Mouse (Mus musculus) erythroid progenitor cell, adult 5-6 weeks (primary cell): ENCODE measurements around the gene Ets1. TPM values are rescaled to one million over a fixed set of nuclear protein-coding genes. Genes with fewer than 3 reads are reported as not detected.
A peak's percentile ranks its signal among the peaks of the same experiment; 100 is the strongest.

ENCODE experiments used
- ATAC-seq: replicated peaks from 2 replicates; pipeline ENCODE4 v1.8.0; 2016; ENCODE audit warnings: moderate number of reproducible peaks, mild to moderate bottlenecking, moderate TSS enrichment, inconsistent platforms; ENCODE audit not compliant: poor library complexity, low FRiP score, severe bottlenecking
- total RNA-seq, 2 experiments: library from RNA; stranded (forward) in 1 of 2; stranded (reverse) in 1 of 2; fragments of 150-400 nt in 1 of 2; fragments of 186-747, 209-891 nt in 1 of 2; gene quantifications; 2 replicates each; pipeline versions ENCODE4 v1.2.3 to v1.2.4; 2015 to 2017; ENCODE audit warnings: low replicate concordance in 2 of 2

The Ets1 gene
- total RNA-seq, 2 experiments from 2014 or later = 22.3 to 23.1 TPM

GRCm38 (mm10) chr9:32691151-32691925 lies 55.3 kb downstream of the Ets1 start:
- ATAC-seq = no peak

DNA sequence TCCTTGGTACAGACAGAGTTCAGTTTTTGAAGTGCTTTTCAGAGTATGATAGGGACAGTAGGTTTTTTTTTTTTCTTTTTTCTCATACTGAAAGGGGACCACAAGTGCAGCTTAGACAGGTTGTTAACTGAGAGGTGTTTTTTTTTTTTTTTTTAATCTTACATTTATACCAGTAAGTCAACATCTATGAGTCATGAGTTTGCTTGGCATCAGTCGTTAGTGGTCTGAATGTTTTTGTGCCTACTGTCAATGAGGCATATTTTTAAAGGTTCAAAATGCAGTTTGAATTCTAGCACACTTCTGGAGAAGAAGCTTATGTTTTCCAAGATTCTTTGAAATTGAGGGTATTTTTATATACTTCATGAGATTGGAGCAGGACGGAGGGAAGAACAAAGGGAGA lies 56.9 kb downstream of the Ets1 start:
- no peak for ATAC-seq

- no peak for ATAC-seq
Measured at GRCm38 (mm10) chr9:32693411-32693810, 57.4 kb downstream of the Ets1 start.

- no peak for ATAC-seq
Measured at GRCm38 (mm10) chr9:32694111-32694824, 58.2 kb downstream of the Ets1 start.

- no peak for ATAC-seq
Measured at GRCm38 (mm10) chr9:32694916-32695490, 59.0 kb downstream of the Ets1 start.

GRCm38 (mm10) chr9:32695492-32696190 lies 59.6 kb downstream of the Ets1 start:
- ATAC-seq = peak; percentile 95

GRCm38 (mm10) chr9:32696259-32696658 lies 60.2 kb downstream of the Ets1 start:
- no peak for ATAC-seq

DNA sequence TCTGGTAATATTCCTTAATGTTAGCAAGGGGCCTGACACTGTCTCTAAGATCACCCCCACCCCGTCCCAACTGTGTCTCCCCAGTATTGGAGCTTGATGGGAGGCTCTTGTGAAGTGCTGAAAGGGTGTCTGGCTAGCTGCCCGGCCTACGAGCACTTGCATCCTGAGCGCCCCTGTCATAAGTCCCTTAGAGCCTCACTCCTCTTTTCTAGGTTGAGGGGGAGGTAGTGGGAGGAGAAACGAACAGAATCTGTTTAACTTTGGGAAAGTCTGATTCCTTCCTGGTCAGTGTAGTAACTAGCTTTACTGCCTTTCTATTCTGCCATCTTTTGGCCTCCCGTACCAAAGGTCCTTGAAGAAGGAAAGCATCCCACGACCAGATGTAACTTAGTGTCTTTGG lies 60.7 kb downstream of the Ets1 start:
- ATAC-seq = no peak

DNA sequence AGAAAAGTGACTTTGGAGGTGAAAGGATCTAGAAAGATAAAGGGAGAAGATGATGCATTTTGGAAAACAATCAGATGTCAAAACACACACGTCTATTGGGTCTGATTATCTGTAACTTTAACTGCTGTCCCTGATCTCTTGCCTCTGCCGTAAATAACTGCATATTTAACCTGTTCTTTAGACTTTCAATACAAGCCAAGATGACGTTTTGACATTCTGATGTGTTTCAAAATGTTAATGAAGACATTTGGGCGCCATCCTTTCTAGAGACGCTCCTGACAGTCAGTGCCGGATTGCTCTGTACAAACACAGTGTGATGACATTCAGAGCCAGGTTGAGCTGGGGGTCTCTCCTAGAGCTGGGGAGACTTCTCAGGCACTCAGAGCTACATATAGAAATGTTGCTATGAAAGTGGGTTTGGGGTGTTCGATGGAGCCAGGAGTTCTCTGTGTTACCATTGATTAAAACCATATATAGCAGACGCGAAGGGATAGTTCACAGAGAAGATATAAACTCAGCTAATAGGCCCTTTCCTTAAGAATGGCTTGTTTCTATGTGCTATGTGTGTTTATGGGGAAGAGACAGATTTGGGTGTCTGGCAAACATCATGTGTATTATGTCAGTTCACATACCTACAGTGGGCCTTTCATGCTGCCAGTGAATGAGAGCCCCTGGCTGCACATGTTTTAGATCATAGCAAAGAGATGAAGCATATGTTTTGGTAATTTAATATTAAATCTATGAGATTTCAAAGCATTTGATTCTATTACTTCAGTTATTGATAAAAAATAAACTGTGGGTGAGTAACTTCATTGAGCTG lies 61.5 kb downstream of the Ets1 start:
- ATAC-seq = no peak

DNA sequence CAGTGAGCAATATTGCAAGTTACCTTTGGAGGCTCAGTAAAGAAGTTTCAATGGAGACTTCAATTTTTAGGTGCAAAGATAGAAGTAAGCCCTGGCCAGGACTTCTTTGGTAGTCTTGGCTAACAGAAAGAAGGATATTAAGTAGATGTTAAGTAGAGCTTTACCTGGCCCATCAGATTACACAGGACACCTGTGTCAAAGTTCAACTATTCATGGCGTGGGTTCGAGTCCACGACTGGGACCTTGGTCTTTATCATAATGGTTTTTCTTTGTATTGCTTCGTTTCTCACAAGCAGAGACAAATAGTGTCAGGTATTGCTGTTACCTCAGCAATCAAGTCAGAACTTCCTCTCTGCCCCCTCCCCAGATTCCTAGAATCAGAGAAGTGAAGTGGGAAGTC lies 62.7 kb downstream of the Ets1 start:
- no peak for ATAC-seq

DNA sequence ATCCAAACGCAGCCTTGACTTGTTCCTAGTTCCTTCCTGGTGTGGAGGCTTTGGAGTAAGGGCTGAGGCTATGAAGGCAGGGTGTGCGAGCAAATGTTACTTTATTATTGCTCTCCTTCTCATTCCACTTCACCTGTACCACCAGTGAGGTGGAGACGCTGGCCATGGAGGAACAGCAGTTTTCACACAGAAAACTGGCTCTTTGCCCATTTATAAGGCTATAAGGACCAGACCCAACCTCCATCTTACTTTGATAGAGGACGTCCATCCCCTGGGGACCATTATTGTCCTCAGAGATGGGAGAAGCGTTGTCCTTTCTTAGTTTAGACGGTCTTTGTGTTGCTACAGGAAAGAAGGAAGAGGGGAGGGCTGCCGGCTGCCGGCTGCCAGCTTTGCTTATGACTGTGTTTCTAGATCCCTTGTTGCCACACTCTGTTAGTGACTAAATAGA lies 63.4 kb downstream of the Ets1 start:
- ATAC-seq = no peak

GRCm38 (mm10) chr9:32700091-32700905 lies 64.3 kb downstream of the Ets1 start:
- no peak for ATAC-seq

- no peak for ATAC-seq
Measured at GRCm38 (mm10) chr9:32701126-32701997, 65.3 kb downstream of the Ets1 start.

- no peak for ATAC-seq
Measured at GRCm38 (mm10) chr9:32701998-32702305, 65.9 kb downstream of the Ets1 start.

- ATAC-seq = no peak
Measured at GRCm38 (mm10) chr9:32702836-32703395, 66.9 kb downstream of the Ets1 start.

DNA sequence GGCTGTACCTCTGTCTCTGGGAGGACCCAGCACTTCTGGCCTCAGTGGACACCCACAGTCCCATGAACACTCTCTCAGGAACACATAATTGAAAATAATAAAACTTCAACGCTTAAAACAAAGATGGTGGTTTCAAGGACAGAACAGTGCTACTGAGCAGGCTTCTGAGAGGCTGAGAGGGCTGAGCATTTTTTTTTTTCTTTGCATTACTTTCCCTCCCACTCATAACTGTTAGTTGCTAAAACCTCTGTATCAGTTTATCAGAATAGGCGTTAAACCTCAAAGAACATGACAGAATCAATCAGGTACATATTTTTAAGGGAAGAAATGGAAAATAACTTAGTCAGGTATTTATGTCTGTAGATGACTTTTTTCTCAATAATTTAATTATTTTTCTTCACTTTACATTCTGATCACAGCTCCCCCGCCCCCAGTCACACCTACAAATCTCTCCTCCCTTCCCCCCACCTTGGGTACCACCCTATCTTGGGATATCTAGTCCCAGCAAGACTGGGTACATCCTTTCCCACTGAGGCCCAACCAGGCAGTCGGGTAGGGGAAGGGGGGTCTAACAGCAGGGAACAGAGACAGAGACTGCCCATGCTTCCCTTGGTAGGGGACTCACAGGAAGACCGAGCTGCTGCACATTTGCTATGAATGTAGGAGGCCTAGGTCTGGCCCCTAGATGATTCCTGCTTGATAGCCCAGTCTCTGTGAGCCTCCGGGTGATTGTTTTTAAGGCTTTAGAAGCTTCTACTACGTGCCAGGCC lies 68.1 kb downstream of the Ets1 start:
- ATAC-seq = no peak
